10 mouse cellular contexts compared by ENCODE assay signal in genomic region chr17:14691901-14692300, GRCm38 (mm10). TPM values are rescaled to one million over a fixed set of nuclear protein-coding genes. Genes with fewer than 3 reads are reported as not detected.
A peak's percentile ranks its signal among the peaks of the same experiment; 100 is the strongest.
DNase-seq lines count a peak whose midpoint lies in the region; ATAC-seq and TF ChIP-seq lines count a peak whose summit lies in the region.
"Had no signal": no experiment of that assay in that cellular context is flagged by ENCODE, and none has a peak within 500 bp of the region (broad histone marks: within the 10 kb centered on the region; RNA-seq: fewer than 3 reads in every experiment).

No protein-coding gene starts in this region.

- no peaks in the 10 kb centered on the region for H3K36me3 ChIP-seq in heart, embryonic 16.5 days (ENCODE audit: control insufficient read depth, insufficient read depth)
- H3K36me3 ChIP-seq in stomach, postnatal 0 days (ENCODE audit: control insufficient read depth, insufficient read depth, low read length): no peaks in the 10 kb centered on the region; the same call in 1 of the 2 replicates
- H3K36me3 ChIP-seq: neural tube, embryonic 12.5 days had no signal

- peak overlapping the region; percentile 58 for H3K4me2 ChIP-seq in heart, embryonic 16.5 days (ENCODE audit: low read depth, low read length)
- peak overlapping the region; percentile 53 for H3K4me2 ChIP-seq in stomach, postnatal 0 days (replicated peaks; ENCODE audit: low read depth)
- H3K4me2 ChIP-seq: neural tube, embryonic 12.5 days had no signal

- DNase-seq in heart, postnatal 25 days (ENCODE audit: low spot score): no peak
- peak; percentile 47 for DNase-seq in lung, postnatal 10 days
- no peak for DNase-seq in lung, postnatal 25 days (ENCODE audit: low spot score)
- peak; percentile 45 to 59 for DNase-seq in heart, postnatal 14 days
- DNase-seq in stomach, postnatal 0 days (ENCODE audit: low spot score): no peak
- no peak for DNase-seq in urinary bladder, postnatal 25 days (ENCODE audit: low spot score)
- DNase-seq: liver had no signal

- no peak for ATAC-seq in heart, embryonic 16.5 days (replicated peaks; ENCODE audit: extremely low read depth, insufficient read depth, low FRiP score)
- ATAC-seq in stomach, postnatal 0 days (ENCODE audit: low FRiP score, low TSS enrichment): no peak
- ATAC-seq: forebrain, embryonic 14.5 days had no signal

- 48% methylated on average over 6 of the region's 6 CpGs for WGBS in heart, embryonic 16.5 days
- WGBS in stomach, postnatal 0 days: 26% methylated on average over 6 of the region's 6 CpGs

- H3K4me1 ChIP-seq in heart, embryonic 16.5 days (ENCODE audit: control insufficient read depth, insufficient read depth, low read length): peaks cover 4% of the 10 kb centered on the region
- H3K4me1 ChIP-seq in stomach, postnatal 0 days (replicated peaks; ENCODE audit: control insufficient read depth, insufficient read depth): no peaks in the 10 kb centered on the region

- TF ChIP-seq CTCF in stomach, postnatal 0 days (IDR thresholded peaks at IDR 0.05; ENCODE audit: low read depth): no peak

- H3K9ac ChIP-seq in heart, embryonic 16.5 days (ENCODE audit: low read length): no peak overlapping the region
- H3K9ac ChIP-seq in stomach, postnatal 0 days (ENCODE audit: low read length): no peak overlapping the region; the same call in 1 of the 2 replicates
- H3K9ac ChIP-seq: neural tube, embryonic 12.5 days had no signal

- no peak for TF ChIP-seq EP300 in stomach, postnatal 0 days (optimal IDR thresholded peaks at IDR 0.05)

- H3K27ac ChIP-seq in heart, embryonic 16.5 days (ENCODE audit: low read length): peak overlapping the region; percentile 53
- peak overlapping the region; percentile 58 for H3K27ac ChIP-seq in stomach, postnatal 0 days (replicated peaks)
- H3K27ac ChIP-seq: neural tube, embryonic 12.5 days had no signal

- H3K27me3 ChIP-seq in heart, embryonic 16.5 days (ENCODE audit: control insufficient read depth, insufficient read depth, low read length): no peaks in the 10 kb centered on the region
- no peaks in the 10 kb centered on the region for H3K27me3 ChIP-seq in stomach, postnatal 0 days (ENCODE audit: control insufficient read depth, insufficient read depth, low read length)

- intact Hi-C loops in heart, postnatal 25 days (cut with DNase I): no loop called here
- intact Hi-C loops in heart, postnatal 14 days (cut with DNase I): loop anchor here (10.0 kb wide), 1 partner anchor 147 kb away; no protein-coding TSS in a partner anchor

- peak overlapping the region; percentile 48 for H3K4me3 ChIP-seq in heart, embryonic 16.5 days (ENCODE audit: low read length)
- peak overlapping the region; percentile 17; the same call in 1 of the 2 replicates for H3K4me3 ChIP-seq in stomach, postnatal 0 days (ENCODE audit: low read depth, low read length)
- H3K4me3 ChIP-seq: neural tube, embryonic 12.5 days had no signal

- H3K9me3 ChIP-seq in heart, embryonic 16.5 days (replicated peaks; ENCODE audit: control insufficient read depth, low read length): no peaks in the 10 kb centered on the region
- H3K9me3 ChIP-seq in stomach, postnatal 0 days (ENCODE audit: control insufficient read depth, low read length): no peaks in the 10 kb centered on the region
- H3K9me3 ChIP-seq: neural tube, embryonic 12.5 days had no signal

RNA-seq across cellular contexts. Expression of gene Thbs2, which starts 2.1 kb away (rescaled TPM):
- polyA plus RNA-seq in heart, embryonic 16.5 days (2015; fragmentation: Nextera tagmentation; extraction: Ambion mirVana): 32.1 and 33.4 TPM in 2 replicates
- total RNA-seq in heart, postnatal 25 days (2021): 10 to 100 TPM; 14.6 to 16.5 TPM
- 10 to 100 TPM; 27.5 to 31.9 TPM for total RNA-seq in heart, postnatal 14 days (2021)
- 18.6 and 21.4 TPM in 2 replicates for polyA plus RNA-seq in stomach, postnatal 0 days (2015; fragmentation: Nextera tagmentation; extraction: Ambion mirVana)

Comparison
In these comparisons a context has a peak if more than half of its experiments do, and no peak if none do; other contexts are left out.
1. DNase-seq: peak in lung, postnatal 10 days (single experiment) and heart, postnatal 14 days (2 of 2); none in heart, postnatal 25 days (single experiment), lung, postnatal 25 days (single experiment), stomach, postnatal 0 days (single experiment) and urinary bladder, postnatal 25 days (single experiment).